Mouse (Mus musculus): ENCODE measurements at regions not wholly inside any gene's neighbourhood (a gene's known extent, or its start where the extent isn't known, plus 50 kb on each side); places are given as distances from the start of the nearest gene placed in this dataset.

GRCm38 (mm10) chr5:111644142-111644541 is 89.6 kb upstream of the Gm26897 start:
- Histone ChIP-seq H3K4me1 (ENCODE audit: control insufficient read depth, insufficient read depth, low read length) (no peaks in the 10 kb centered on the region; the same call in 1 of the 2 replicates), H3K27ac (ENCODE audit: control insufficient read depth, insufficient read depth, low read depth, low read length, poor library complexity) (no peak overlapping the region), H3K4me3 (replicated peaks; ENCODE audit: control insufficient read depth, low read depth, low read length) (no peak overlapping the region)
- 68% methylated on average over 2 of the region's 2 CpGs for WGBS
- no peak for TF ChIP-seq CTCF (IDR thresholded peaks at IDR 0.05; ENCODE audit: control insufficient read depth, insufficient read depth, low read length)
- TF ChIP-seq POLR2A (IDR thresholded peaks at IDR 0.05; ENCODE audit: borderline replicate concordance, control insufficient read depth, low read depth, low read length), result no peak

DNA sequence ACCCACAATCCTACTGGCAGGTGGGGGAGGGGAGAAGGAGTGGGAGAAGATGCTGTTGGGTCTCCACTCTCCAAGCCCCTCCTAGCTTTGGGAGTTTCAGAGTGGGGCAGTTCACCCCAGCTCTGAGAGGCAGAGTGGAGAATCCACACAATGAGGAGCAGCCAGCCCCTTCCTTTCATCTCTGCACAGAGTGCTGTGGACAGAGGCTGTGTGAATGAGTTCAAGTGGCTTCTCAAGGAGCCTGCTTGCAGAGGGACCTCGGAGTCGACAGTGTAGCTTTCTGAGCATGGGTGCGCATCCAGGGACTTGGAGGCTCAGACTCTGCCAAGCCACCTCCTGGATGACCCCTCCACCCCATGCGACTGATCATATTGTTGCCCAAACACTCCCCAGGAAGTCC is 88.9 kb upstream of the Gm26897 start:
- Histone ChIP-seq H3K4me1 (ENCODE audit: control insufficient read depth, insufficient read depth, low read length) (no peaks in the 10 kb centered on the region; the same call in 1 of the 2 replicates), H3K27ac (ENCODE audit: control insufficient read depth, insufficient read depth, low read depth, low read length, poor library complexity) (no peak overlapping the region), H3K4me3 (replicated peaks; ENCODE audit: control insufficient read depth, low read depth, low read length) (no peak overlapping the region)
- 78% methylated on average over 4 of the region's 4 CpGs for WGBS
- no peak for TF ChIP-seq CTCF (IDR thresholded peaks at IDR 0.05; ENCODE audit: control insufficient read depth, insufficient read depth, low read length)
- TF ChIP-seq POLR2A (IDR thresholded peaks at IDR 0.05; ENCODE audit: borderline replicate concordance, control insufficient read depth, low read depth, low read length), result no peak

GRCm38 (mm10) chr5:111647686-111648200 is 86.0 kb upstream of the Gm26897 start:
- TF ChIP-seq CTCF (IDR thresholded peaks at IDR 0.05; ENCODE audit: control insufficient read depth, insufficient read depth, low read length), result no peak
- WGBS, result 84% methylated on average over 6 of the region's 6 CpGs
- H3K4me3 ChIP-seq (replicated peaks; ENCODE audit: control insufficient read depth, low read depth, low read length), result no peak overlapping the region
- no peaks in the 10 kb centered on the region; the same call in 1 of the 2 replicates for H3K4me1 ChIP-seq (ENCODE audit: control insufficient read depth, insufficient read depth, low read length)
- H3K27ac ChIP-seq (ENCODE audit: control insufficient read depth, insufficient read depth, low read depth, low read length, poor library complexity), result no peak overlapping the region

GRCm38 (mm10) chr5:111648481-111648880 is 85.2 kb upstream of the Gm26897 start:
- H3K4me3 ChIP-seq (replicated peaks; ENCODE audit: control insufficient read depth, low read depth, low read length), result no peak overlapping the region
- TF ChIP-seq POLR2A (IDR thresholded peaks at IDR 0.05; ENCODE audit: borderline replicate concordance, control insufficient read depth, low read depth, low read length) (no peak), CTCF (IDR thresholded peaks at IDR 0.05; ENCODE audit: control insufficient read depth, insufficient read depth, low read length) (no peak)
- H3K27ac ChIP-seq (ENCODE audit: control insufficient read depth, insufficient read depth, low read depth, low read length, poor library complexity), result no peak overlapping the region
- peaks cover 2% of the 10 kb centered on the region for H3K4me1 ChIP-seq (ENCODE audit: control insufficient read depth, insufficient read depth, low read length)
- 79% methylated on average over 7 of the region's 7 CpGs for WGBS

DNA sequence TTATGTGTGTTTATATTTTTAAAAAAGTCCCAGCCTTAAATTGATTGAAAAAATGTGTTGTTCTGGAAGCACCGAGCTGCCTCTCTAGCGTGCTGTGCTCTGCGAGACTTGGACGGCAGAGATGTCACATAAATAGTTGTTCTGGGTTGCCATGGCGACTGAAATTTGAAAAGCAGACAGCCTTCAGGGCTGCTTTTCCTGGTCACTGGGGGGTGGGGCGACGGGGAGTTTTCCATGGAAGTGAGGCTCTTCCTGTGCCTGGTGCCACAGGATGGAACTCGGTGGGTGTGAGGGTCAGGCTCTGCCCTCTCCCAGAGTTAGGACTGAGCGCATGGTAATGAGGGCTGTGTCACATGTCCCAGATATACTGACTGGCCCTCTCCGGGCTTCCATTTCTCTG is 84.7 kb upstream of the Gm26897 start:
- no peak overlapping the region for H3K27ac ChIP-seq (ENCODE audit: control insufficient read depth, insufficient read depth, low read depth, low read length, poor library complexity)
- WGBS, result 75% methylated on average over 10 of the region's 10 CpGs
- H3K4me3 ChIP-seq (replicated peaks; ENCODE audit: control insufficient read depth, low read depth, low read length), result no peak overlapping the region
- H3K4me1 ChIP-seq (ENCODE audit: control insufficient read depth, insufficient read depth, low read length), result peaks cover 2% of the 10 kb centered on the region
- no peak for TF ChIP-seq CTCF (IDR thresholded peaks at IDR 0.05; ENCODE audit: control insufficient read depth, insufficient read depth, low read length)
- TF ChIP-seq POLR2A (IDR thresholded peaks at IDR 0.05; ENCODE audit: borderline replicate concordance, control insufficient read depth, low read depth, low read length), result no peak

GRCm38 (mm10) chr5:111652472-111652871 is 81.3 kb upstream of the Gm26897 start:
- 69% methylated on average over 2 of the region's 2 CpGs for WGBS

DNA sequence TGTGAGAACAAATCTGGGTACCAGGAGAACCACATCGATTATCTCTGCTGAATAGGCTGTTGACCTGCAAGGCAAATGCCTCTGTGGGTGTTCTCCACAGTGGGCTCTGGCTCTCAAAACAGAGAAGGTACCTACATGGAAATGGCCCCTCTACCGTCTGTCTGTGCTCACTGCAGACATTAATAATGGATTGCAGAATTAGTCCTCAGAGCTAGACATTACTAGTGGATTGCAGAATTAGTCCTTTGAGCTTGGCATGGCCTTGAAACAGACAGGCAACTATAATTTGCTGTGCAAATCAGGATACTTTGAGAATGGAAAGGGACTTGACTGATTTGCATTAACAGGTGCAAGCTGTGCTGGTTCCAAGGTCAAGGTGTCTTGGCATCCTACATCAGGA is 77.3 kb upstream of the Gm26897 start:
- WGBS, result 53% methylated on average over 2 of the region's 2 CpGs

More at GRCm38 (mm10) chr5:111652472-111652871, 81.3 kb upstream of the Gm26897 start:
- peaks cover 2% of the 10 kb centered on the region for H3K4me1 ChIP-seq (ENCODE audit: control insufficient read depth, insufficient read depth, low read length)
- H3K4me3 ChIP-seq (replicated peaks; ENCODE audit: control insufficient read depth, low read depth, low read length), result no peak overlapping the region
- no peak for TF ChIP-seq POLR2A (IDR thresholded peaks at IDR 0.05; ENCODE audit: borderline replicate concordance, control insufficient read depth, low read depth, low read length)
- no peak for TF ChIP-seq CTCF (IDR thresholded peaks at IDR 0.05; ENCODE audit: control insufficient read depth, insufficient read depth, low read length)
- H3K27ac ChIP-seq (ENCODE audit: control insufficient read depth, insufficient read depth, low read depth, low read length, poor library complexity), result no peak overlapping the region

GRCm38 (mm10) chr5:111657759-111658429 is 75.8 kb upstream of the Gm26897 start:
- H3K4me1 ChIP-seq (ENCODE audit: control insufficient read depth, insufficient read depth, low read length), result peaks cover 2% of the 10 kb centered on the region; the same call in 1 of the 2 replicates
- no peak overlapping the region for H3K4me3 ChIP-seq (replicated peaks; ENCODE audit: control insufficient read depth, low read depth, low read length)
- no peak overlapping the region for H3K27ac ChIP-seq (ENCODE audit: control insufficient read depth, insufficient read depth, low read depth, low read length, poor library complexity)
- WGBS, result 26% methylated on average over 3 of the region's 3 CpGs
- TF ChIP-seq POLR2A (IDR thresholded peaks at IDR 0.05; ENCODE audit: borderline replicate concordance, control insufficient read depth, low read depth, low read length) (no peak), CTCF (IDR thresholded peaks at IDR 0.05; ENCODE audit: control insufficient read depth, insufficient read depth, low read length) (no peak)

More for the DNA sequence above, 77.3 kb upstream of the Gm26897 start:
- no peak overlapping the region for H3K27ac ChIP-seq (ENCODE audit: control insufficient read depth, insufficient read depth, low read depth, low read length, poor library complexity)
- no peak for TF ChIP-seq POLR2A (IDR thresholded peaks at IDR 0.05; ENCODE audit: borderline replicate concordance, control insufficient read depth, low read depth, low read length)
- TF ChIP-seq CTCF (IDR thresholded peaks at IDR 0.05; ENCODE audit: control insufficient read depth, insufficient read depth, low read length), result no peak
- H3K4me1 ChIP-seq (ENCODE audit: control insufficient read depth, insufficient read depth, low read length), result peaks cover 2% of the 10 kb centered on the region; the same call in 1 of the 2 replicates
- H3K4me3 ChIP-seq (replicated peaks; ENCODE audit: control insufficient read depth, low read depth, low read length), result no peak overlapping the region

Measured in bone marrow, adult 2 months (tissue).